Mouse (Mus musculus) thymus, postnatal 25 days (tissue): ENCODE results near the gene Olfr1163.
"Not testable (repeated sequence)": the region's sequence is repeated elsewhere in the genome, so short reads cannot be mapped to it uniquely, and the experiment has no call there.

Experiments used
- DNase-seq: peaks from one replicate; pipeline ENCODE4 v3.0.0; 2022

Olfr1163 gene

DNA sequence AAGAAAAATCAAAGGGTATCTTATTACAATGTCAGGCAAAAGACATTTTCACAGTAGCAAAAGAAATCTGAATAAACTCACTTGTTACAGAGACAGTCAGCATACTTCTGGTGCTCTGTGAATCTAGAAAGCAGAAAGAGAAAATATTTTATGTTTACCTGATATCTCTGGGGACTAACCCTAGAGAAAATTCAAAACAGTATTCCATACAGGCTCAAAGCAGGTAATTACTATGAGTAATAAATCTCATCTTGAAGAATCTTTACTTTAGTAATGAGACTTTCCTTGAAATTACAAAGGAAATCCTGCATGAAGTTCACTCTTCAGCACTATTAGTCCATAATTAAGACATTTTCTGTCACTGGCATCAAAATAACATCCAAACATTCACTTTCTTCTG lies at the start of gene Olfr1163:
TSS of gene Olfr1163 (minus strand) at position 101 of the 400 bp plus-strand sequence.
- DNase-seq = no peak

DNA sequence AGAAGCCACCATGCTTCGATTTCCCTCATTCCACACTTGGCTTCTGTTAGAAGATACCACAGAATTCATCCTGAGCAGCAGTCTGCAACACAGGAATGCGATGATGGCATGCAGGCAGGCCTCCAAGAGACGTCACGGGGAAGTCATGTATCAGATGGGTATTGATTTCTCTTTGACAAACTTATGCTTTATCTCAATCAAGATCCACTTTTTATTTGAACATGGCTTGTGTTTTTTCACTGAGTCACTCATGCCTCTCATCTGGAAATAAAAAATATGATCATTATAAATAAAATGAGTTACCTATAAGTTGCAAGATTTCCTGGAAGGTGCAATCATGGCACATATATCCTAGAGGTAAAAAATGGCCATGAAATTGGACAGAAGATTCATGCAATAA lies 22.2 kb upstream of the Olfr1163 start, which contains the start of gene Olfr1164:
TSS of gene Olfr1164 (minus strand) at position 101 of the 400 bp plus-strand sequence.
- DNase-seq = no peak

DNA sequence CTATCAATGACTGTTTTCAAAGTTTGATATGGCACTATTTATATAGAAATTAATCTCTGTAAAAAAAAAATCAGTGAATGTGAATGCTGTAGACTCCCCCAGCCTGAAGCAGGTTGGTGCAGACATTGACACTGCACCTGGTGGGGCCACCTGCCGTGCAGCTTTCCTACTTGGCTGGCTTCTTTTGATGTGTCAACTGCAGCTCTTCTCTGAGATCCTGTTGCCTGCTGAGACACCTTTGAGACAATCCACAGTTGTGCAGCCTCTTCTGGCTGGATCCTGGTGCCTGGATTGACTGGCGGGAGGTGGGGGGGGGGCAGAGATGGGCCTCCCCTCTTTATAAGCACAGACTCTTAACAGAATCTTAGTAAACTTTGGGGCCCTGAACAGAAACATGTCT lies 8.0 kb downstream of the Olfr1163 start:
- no peak for DNase-seq

DNA sequence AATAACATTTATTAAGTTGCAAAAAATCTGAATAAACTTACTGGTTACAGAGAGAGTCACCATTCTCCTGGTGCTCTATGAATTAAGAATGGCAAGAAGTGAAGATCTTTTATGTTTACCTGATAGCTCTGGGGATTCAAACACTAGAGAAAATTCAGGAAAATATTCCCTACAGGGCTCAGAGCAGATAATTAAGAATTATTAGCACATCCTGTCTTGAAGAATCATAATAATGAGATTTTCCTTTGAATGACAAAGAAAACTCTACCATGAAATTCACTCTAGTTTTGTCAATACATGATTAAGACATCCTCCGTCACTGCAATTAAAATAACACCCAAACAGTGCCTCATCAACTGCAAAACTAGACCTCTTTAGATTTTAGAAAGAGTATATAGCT lies 20.6 kb downstream of the Olfr1163 start, which contains the start of gene Olfr1162:
TSS of gene Olfr1162 (minus strand) at position 101 of the 400 bp plus-strand sequence.
- no peak for DNase-seq

DNA sequence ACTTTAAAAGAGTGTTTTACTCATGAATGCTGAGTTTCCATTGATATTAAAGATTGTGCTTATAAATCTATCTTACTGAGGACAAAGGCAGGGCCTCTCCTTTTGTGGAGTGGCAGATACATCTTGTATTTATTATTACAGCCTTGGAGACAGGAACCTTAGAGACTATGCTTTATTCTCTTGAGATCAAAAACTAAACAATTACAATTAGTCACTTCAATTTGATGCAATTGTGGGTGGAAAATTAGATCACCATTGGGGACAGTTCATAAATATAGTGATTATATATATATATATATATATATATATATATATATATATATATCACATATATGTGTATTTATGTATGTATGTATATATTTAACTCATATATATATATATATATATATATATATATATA lies 34.0 kb downstream of the Olfr1163 start, which contains the start of gene Olfr73:
TSS of gene Olfr73 (minus strand) at position 101 of the 400 bp plus-strand sequence.
- no peak for DNase-seq

DNA sequence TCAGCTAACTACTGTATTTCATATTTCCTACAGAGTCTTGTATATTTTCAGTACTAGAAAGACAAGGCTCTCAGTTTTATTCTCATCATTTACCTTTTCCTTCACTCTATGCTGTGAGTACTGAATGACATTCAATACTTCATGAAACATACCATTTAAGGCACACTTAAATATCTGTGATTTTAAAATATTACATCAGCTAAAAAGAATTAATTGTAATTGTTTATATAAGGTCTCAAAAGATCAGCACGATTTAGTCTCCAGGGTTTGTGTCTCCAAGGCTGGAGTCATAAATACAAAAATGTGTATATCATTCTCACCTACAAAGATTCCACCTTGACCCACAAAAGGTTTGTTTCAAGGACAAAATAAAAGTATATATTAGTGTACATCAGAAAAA lies 49.2 kb downstream of the Olfr1163 start, which contains the start of gene Olfr1161:
TSS of gene Olfr1161 (plus strand) at position 301 of the 400 bp plus-strand sequence.
- not testable (repeated sequence) for DNase-seq
